Mouse (Mus musculus) liver, embryonic 14.5 days (tissue): ENCODE measurements around the gene Mrpl10.

ENCODE experiments used
- CTCF ChIP-seq: IDR thresholded peaks from 2 replicates; pipeline ENCODE4 v1.5.1; 2016; ENCODE audit warnings: antibody characterized with exemption, low read depth, control low read depth
- EP300 ChIP-seq: IDR thresholded peaks from 2 replicates; pipeline ENCODE4 v1.6.1; 2016; ENCODE audit warnings: antibody characterized with exemption, low read depth

GRCm38 (mm10) chr11:97036141-97036540 lies 5.2 kb upstream of the Mrpl10 start:
- no peak for TF ChIP-seq CTCF
- no peak for TF ChIP-seq EP300
